Mouse (Mus musculus): Measurements from ENCODE around the gene Inpp1.
A peak's percentile ranks its signal among the peaks of the same experiment; 100 is the strongest.

Inpp1 gene

GRCm38 (mm10) chr1:52792701-52793100 lies 24.8 kb downstream of the Inpp1 start:
- no peak for DNase-seq

GRCm38 (mm10) chr1:52787254-52787653 lies 30.2 kb downstream of the Inpp1 start:
- DNase-seq: no peak

- no peak for DNase-seq
These were observed 52.0 kb downstream of the Inpp1 start for GRCm38 (mm10) chr1:52765176-52766111.

- DNase-seq: no peak
These were observed 53.3 kb downstream of the Inpp1 start for GRCm38 (mm10) chr1:52763894-52764809.

- DNase-seq: no peak
These were observed 59.3 kb downstream of the Inpp1 start for GRCm38 (mm10) chr1:52758174-52758573.

- no peak for DNase-seq
These were observed 63.2 kb downstream of the Inpp1 start for GRCm38 (mm10) chr1:52754331-52754730.

- no peak for DNase-seq
These were observed 63.7 kb downstream of the Inpp1 start for GRCm38 (mm10) chr1:52753828-52754227.

GRCm38 (mm10) chr1:52752706-52753105 lies 64.8 kb downstream of the Inpp1 start:
- DNase-seq: no peak

- no peak for DNase-seq
These were observed 65.9 kb downstream of the Inpp1 start for GRCm38 (mm10) chr1:52751634-52752033.

- peak; percentile 17 for DNase-seq
These were observed 67.5 kb downstream of the Inpp1 start for GRCm38 (mm10) chr1:52749978-52750377.

- DNase-seq: peak; percentile 57
These were observed 69.2 kb downstream of the Inpp1 start for GRCm38 (mm10) chr1:52748260-52748659.

GRCm38 (mm10) chr1:52742567-52742966 lies 74.9 kb downstream of the Inpp1 start:
- DNase-seq: no peak

All from liver (tissue).